Mouse (Mus musculus): Measurements from ENCODE around the gene Usp15.

Gene Usp15

GRCm38 (mm10) chr10:123100584-123100983 lies 96.2 kb downstream of the Usp15 start:
- no peak for DNase-seq

- no peak for DNase-seq
Measured at GRCm38 (mm10) chr10:123094504-123094903, 102.3 kb downstream of the Usp15 start.

GRCm38 (mm10) chr10:123092577-123092976 lies 104.2 kb downstream of the Usp15 start:
- no peak for DNase-seq

DNA sequence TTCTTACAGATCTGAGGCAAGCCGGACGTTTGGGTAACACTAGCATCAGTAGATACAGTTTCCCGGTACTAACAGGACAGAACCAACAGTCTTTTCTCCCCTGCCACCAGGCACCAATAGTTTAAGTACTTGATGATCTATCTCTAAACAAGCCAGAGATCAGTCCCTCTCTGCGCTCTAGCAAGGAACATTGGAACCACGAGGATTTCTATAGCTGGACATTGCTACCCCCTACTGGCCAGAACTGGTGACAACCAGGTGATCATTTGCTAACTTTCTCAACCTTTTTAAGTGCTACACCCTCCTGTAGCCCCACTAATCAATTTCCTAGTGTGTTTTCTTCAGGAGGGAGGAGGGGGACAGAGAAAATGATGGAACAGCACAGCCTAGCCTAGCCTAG lies 105.1 kb downstream of the Usp15 start:
- peak in 1 of 2 experiments; percentile 57 for DNase-seq

- DNase-seq, result no peak
Measured at GRCm38 (mm10) chr10:123089425-123089930, 107.3 kb downstream of the Usp15 start.

DNA sequence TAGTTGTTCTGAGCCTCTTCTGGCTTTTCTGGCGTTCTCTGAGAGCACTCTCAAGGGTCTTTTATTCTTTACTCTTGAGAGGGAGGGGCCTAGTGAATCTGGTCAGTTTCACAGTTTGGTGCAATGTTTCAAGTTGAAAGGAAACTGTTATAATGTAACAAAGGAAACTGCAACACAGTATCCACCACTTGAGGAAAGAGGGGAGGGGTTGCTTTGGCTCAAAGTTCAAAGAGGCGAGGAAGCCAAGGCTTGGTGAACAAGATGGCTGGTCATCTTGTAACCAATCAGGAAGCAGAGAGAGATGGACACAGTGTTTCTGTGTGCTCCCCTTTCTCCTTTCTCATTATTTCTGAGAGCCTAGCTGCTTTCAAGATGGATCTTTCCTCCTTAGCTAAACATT lies 109.9 kb downstream of the Usp15 start:
- DNase-seq, result no peak

DNA sequence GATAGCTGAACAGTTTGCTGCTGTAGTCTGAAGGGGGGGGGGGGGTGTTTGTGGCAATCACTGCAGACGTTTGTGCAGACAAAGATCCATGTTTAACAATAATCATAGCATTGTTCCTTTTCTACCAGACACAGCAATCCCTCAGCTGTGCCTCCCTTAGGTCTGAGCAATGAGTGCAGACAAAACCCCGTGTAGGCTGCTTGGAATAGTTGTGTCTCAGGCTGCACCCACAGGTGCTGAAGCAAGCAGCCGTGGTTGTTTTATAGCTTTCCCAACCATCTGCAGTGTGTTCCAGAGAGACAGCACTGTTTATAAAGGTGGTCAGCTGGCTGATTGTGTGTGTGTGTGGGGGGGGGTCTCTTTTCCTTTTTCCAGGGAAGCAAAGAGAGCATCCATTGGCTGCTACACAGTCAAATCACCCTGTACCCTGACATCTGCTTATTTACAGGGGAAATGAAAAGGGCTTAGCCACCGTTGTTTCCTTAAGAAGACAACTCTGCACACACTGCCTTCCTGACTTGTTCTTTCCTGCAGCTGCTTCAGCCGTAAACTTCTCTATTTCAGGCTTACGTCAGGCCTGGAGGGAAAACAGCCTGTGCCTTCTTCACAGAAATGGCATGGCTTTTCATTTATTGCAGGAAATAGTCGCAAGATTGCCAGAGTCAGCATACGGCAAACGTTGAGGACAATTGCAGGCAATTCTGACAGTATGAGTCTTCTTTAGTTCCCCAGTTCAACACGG lies 111.7 kb downstream of the Usp15 start:
- no peak for DNase-seq

GRCm38 (mm10) chr10:123084307-123084706 lies 112.5 kb downstream of the Usp15 start:
- no peak for DNase-seq

GRCm38 (mm10) chr10:123076245-123077023 lies 120.4 kb downstream of the Usp15 start, which contains the start of gene Mon2:
TSS of gene Mon2 (minus strand) at chr10:123076505.
- peak; percentile 97 to 99 for DNase-seq

DNA sequence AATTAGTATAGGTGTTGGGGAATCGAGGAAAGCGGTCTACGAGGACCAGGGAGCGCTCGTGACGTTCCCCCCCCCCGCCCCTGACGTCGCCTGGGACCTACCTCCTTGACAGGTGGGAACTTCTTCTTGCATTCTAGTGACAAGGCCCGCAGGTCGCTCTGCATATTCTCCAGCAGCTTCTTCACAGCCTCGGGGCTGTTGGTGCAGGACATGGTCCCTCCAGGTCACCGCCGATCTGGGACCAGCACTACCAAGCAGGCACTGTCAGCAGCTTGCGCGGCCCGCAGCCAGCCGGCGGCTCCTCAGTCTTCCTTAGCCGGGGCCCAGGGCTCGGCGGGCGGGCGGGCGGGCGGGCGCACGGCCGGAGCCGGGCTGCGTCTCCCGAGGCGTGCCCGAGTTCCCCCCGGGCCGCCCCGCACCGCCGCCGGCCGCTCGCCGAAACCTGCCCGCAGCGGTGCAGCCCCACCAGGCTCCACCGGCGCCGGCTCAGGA lies 121.0 kb downstream of the Usp15 start:
- no peak for DNase-seq

DNA sequence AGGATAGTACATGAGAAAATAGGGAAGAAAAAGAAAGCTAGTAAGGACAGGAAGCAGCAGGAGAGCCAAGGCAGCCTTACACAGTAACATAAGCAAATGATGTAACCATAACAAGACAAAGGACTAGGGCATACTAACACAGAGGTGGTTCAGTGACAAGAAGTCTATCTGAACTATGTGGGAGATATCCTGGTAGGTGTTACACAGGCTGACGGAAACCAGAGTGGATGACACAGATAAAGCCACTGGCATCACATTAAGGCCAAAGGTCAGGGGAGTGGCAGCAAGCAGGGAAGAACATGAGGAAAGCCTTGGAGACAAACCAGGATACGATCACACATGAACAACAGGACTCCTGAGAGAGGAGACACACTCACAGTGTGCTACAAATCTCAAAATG lies 124.8 kb downstream of the Usp15 start:
- peak in 1 of 2 experiments; percentile 15 for DNase-seq

GRCm38 (mm10) chr10:123063021-123063420 lies 133.8 kb downstream of the Usp15 start:
- no peak for DNase-seq

DNA sequence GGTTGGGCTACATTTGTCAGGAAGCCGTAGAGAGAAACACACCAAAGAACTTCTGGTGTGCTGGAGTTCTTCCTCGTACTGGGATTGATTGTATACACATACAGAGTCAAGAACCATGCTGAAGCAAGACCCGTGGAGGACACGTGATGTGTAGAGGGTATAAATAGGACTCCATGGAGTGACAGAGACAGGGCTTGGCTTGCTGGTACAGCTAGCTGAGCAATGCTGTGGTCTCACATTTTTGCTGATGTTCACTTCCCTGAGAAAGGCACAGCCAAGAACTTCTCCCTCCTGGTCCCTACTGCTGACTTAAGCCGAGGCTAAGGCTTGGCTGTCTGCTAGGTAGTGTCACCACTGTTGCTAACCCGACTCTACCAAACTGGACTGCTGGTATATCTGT lies 136.0 kb downstream of the Usp15 start:
- DNase-seq, result peak; percentile 14 to 47

- no peak for DNase-seq
Measured at GRCm38 (mm10) chr10:123057082-123057481, 139.7 kb downstream of the Usp15 start.

GRCm38 (mm10) chr10:123056463-123056862 lies 140.3 kb downstream of the Usp15 start:
- DNase-seq, result no peak

DNA sequence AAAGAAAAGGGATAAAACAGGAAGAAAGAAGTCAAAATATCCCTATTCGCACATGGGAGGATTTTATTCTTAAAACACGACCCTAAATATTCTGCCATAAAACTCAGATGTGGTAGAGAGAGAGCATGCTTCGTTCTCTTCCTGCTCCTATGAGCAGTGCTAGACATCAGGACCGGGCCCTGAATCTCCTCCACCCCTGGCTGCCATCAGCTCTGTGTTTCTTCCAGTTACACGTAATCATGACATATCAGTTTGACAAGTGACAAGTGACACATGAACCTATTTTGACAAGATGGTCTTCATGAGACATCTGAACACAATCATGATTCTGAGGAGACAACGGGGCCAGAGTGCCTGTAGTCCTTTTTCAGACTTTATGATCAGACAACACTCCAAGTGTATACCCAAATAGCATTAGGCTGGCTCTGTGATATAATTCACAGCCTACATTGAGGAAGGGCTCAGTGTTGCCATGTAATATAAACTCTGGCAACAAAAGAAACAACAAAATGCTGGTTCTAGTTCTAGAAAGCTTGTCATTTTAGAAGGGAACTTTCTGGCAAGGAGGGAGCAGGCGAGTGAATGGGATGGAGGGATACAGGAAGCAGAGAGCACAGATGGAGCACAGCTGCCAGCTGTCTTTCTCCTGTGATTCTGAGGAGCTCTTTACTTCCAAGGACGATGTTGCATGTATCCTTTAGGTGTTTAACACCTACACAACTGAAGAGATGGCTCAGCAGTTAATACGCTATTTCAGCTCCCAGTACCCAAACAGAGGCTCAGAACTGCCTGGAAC lies 141.4 kb downstream of the Usp15 start:
- peak in 1 of 2 experiments; percentile 36 for DNase-seq

All from lung, postnatal 4 days (tissue).